Mouse (Mus musculus): ENCODE measurements around the gene Wdr73. TPM values are rescaled to one million over a fixed set of nuclear protein-coding genes. Genes with fewer than 3 reads are reported as not detected.
"Not testable (repeated sequence)": the region's sequence is repeated elsewhere in the genome, so short reads cannot be mapped to it uniquely, and the experiment has no call there.

The Wdr73 gene
- polyA plus RNA-seq (2016; fragmentation: Nextera tagmentation; extraction: Ambion mirVana), result 18.8 and 19.9 TPM in 2 replicates

GRCm38 (mm10) chr7:80900944-80901501 is at the start of gene Wdr73:
Gene Wdr73 (minus strand): TSS chr7:80901269.
- H3K4me1 ChIP-seq (replicated peaks), result peaks cover 23% of the 10 kb centered on the region
- no peaks in the 10 kb centered on the region for H3K9me3 ChIP-seq (replicated peaks)

GRCm38 (mm10) chr7:80947445-80948350 is 46.6 kb upstream of the Wdr73 start, which contains the start of gene Sec11a:
Gene Sec11a (minus strand): TSS chr7:80947780.
- H3K36me3 ChIP-seq, result 0 out of 2 replicates have a peak, but pooled peaks cover 4% of the 10 kb centered on the region
- no peaks in the 10 kb centered on the region for H3K9me3 ChIP-seq (replicated peaks)

More at GRCm38 (mm10) chr7:80900944-80901501, at the start of gene Wdr73:
- 0 out of 2 replicates have a peak, but pooled peaks cover 6% of the 10 kb centered on the region for H3K27me3 ChIP-seq (replicated peaks)
- peak within 1 kb of the TSS; percentile 83 for H3K4me2 ChIP-seq
- H3K27ac ChIP-seq (ENCODE audit: poor library complexity, severe bottlenecking), result peak within 1 kb of the TSS; percentile 64
- H3K36me3 ChIP-seq, result peaks cover 26% of the 10 kb centered on the region
- peak within 1 kb of the TSS; percentile 73 for H3K9ac ChIP-seq
- H3K4me3 ChIP-seq, result peak within 1 kb of the TSS; percentile 70
- under 1% methylated on average over 36 of the region's 36 CpGs for WGBS
- peak; percentile 94 for ATAC-seq (ENCODE audit: insufficient number of reproducible peaks, low FRiP score)

GRCm38 (mm10) chr7:80939808-80940207 is 38.7 kb upstream of the Wdr73 start:
- ATAC-seq (ENCODE audit: insufficient number of reproducible peaks, low FRiP score), result no peak
- no peaks in the 10 kb centered on the region for H3K9me3 ChIP-seq (replicated peaks)
- peaks cover 19% of the 10 kb centered on the region for H3K36me3 ChIP-seq
- no peak overlapping the region for H3K4me2 ChIP-seq
- H3K4me3 ChIP-seq, result no peak overlapping the region
- no peaks in the 10 kb centered on the region for H3K27me3 ChIP-seq (replicated peaks)
- peaks cover 18% of the 10 kb centered on the region; the same call in 1 of the 2 replicates for H3K4me1 ChIP-seq (replicated peaks)
- no peak overlapping the region for H3K27ac ChIP-seq (ENCODE audit: poor library complexity, severe bottlenecking)
- 89% methylated on average over 4 of the region's 4 CpGs for WGBS
- no peak overlapping the region for H3K9ac ChIP-seq

More at GRCm38 (mm10) chr7:80947445-80948350, 46.6 kb upstream of the Wdr73 start, which contains the start of gene Sec11a:
- Histone ChIP-seq H3K9ac (peak within 1 kb of the TSS; percentile 89), H3K27me3 (replicated peaks) (no peaks in the 10 kb centered on the region; the same call in 1 of the 2 replicates), H3K4me1 (replicated peaks) (peaks cover 12% of the 10 kb centered on the region), H3K4me2 (peak within 1 kb of the TSS; percentile 95), H3K4me3 (peak within 1 kb of the TSS; percentile 79), H3K27ac (ENCODE audit: poor library complexity, severe bottlenecking) (peak within 1 kb of the TSS; percentile 98)
- 2% methylated on average over 44 of the region's 44 CpGs for whole genome bisulfite sequencing
- ATAC-seq (ENCODE audit: insufficient number of reproducible peaks, low FRiP score), result peak; percentile 99

- H3K27me3 ChIP-seq (replicated peaks); H3K4me2 ChIP-seq; H3K27ac ChIP-seq (ENCODE audit: poor library complexity, severe bottlenecking); H3K4me3 ChIP-seq; H3K9me3 ChIP-seq (replicated peaks); ATAC-seq (ENCODE audit: insufficient number of reproducible peaks, low FRiP score); H3K9ac ChIP-seq: not testable (repeated sequence)
- Histone ChIP-seq H3K4me1 (replicated peaks) (peaks cover 15% of the 10 kb centered on the region; the same call in 1 of the 2 replicates), H3K36me3 (peaks cover 26% of the 10 kb centered on the region)
Observed at GRCm38 (mm10) chr7:80937304-80937666, 36.2 kb upstream of the Wdr73 start.

GRCm38 (mm10) chr7:80936617-80937303 is 35.7 kb upstream of the Wdr73 start:
- not testable (repeated sequence) for H3K4me3 ChIP-seq; H3K9ac ChIP-seq; ATAC-seq (ENCODE audit: insufficient number of reproducible peaks, low FRiP score); H3K27me3 ChIP-seq (replicated peaks); H3K9me3 ChIP-seq (replicated peaks); H3K27ac ChIP-seq (ENCODE audit: poor library complexity, severe bottlenecking); H3K4me2 ChIP-seq
- Histone ChIP-seq H3K36me3 (peaks cover 27% of the 10 kb centered on the region), H3K4me1 (replicated peaks) (peaks cover 15% of the 10 kb centered on the region; the same call in 1 of the 2 replicates)
- 61% methylated on average over 7 of the region's 7 CpGs for WGBS

GRCm38 (mm10) chr7:80935834-80936233 is 34.8 kb upstream of the Wdr73 start:
- H3K27me3 ChIP-seq (replicated peaks), result no peaks in the 10 kb centered on the region
- H3K9ac ChIP-seq, result no peak overlapping the region
- no peak overlapping the region for H3K4me3 ChIP-seq
- WGBS, result 100% methylated on average over 1 of the region's 1 CpGs
- no peak overlapping the region for H3K27ac ChIP-seq (ENCODE audit: poor library complexity, severe bottlenecking)
- peaks cover 28% of the 10 kb centered on the region for H3K36me3 ChIP-seq
- H3K4me1 ChIP-seq (replicated peaks), result peaks cover 15% of the 10 kb centered on the region; the same call in 1 of the 2 replicates
- H3K4me2 ChIP-seq, result no peak overlapping the region
- no peak for ATAC-seq (ENCODE audit: insufficient number of reproducible peaks, low FRiP score)
- H3K9me3 ChIP-seq (replicated peaks), result no peaks in the 10 kb centered on the region

- H3K9me3 ChIP-seq (replicated peaks), result no peaks in the 10 kb centered on the region
- no peak overlapping the region for H3K27ac ChIP-seq (ENCODE audit: poor library complexity, severe bottlenecking)
- WGBS, result 86% methylated on average over 1 of the region's 1 CpGs
- no peaks in the 10 kb centered on the region for H3K27me3 ChIP-seq (replicated peaks)
- H3K9ac ChIP-seq, result no peak overlapping the region
- H3K4me2 ChIP-seq, result no peak overlapping the region
- no peak overlapping the region for H3K4me3 ChIP-seq
- no peak for ATAC-seq (ENCODE audit: insufficient number of reproducible peaks, low FRiP score)
- H3K4me1 ChIP-seq (replicated peaks), result peaks cover 13% of the 10 kb centered on the region; the same call in 1 of the 2 replicates
- H3K36me3 ChIP-seq, result peaks cover 25% of the 10 kb centered on the region
Observed at GRCm38 (mm10) chr7:80932777-80933176, 31.7 kb upstream of the Wdr73 start.

- Histone ChIP-seq H3K4me2 (no peak overlapping the region), H3K27ac (ENCODE audit: poor library complexity, severe bottlenecking) (no peak overlapping the region), H3K9ac (no peak overlapping the region), H3K4me1 (replicated peaks) (peaks cover 7% of the 10 kb centered on the region; the same call in 1 of the 2 replicates), H3K36me3 (peaks cover 32% of the 10 kb centered on the region), H3K4me3 (no peak overlapping the region), H3K9me3 (replicated peaks) (no peaks in the 10 kb centered on the region), H3K27me3 (replicated peaks) (no peaks in the 10 kb centered on the region)
- WGBS, result 88% methylated on average over 8 of the region's 8 CpGs
- no peak for ATAC-seq (ENCODE audit: insufficient number of reproducible peaks, low FRiP score)
Observed at GRCm38 (mm10) chr7:80931618-80932207, 30.6 kb upstream of the Wdr73 start.

- Histone ChIP-seq H3K36me3 (peaks cover 48% of the 10 kb centered on the region), H3K4me3 (no peak overlapping the region), H3K27ac (ENCODE audit: poor library complexity, severe bottlenecking) (no peak overlapping the region), H3K9ac (no peak overlapping the region), H3K4me2 (no peak overlapping the region), H3K27me3 (replicated peaks) (peaks cover 8% of the 10 kb centered on the region; the same call in 1 of the 2 replicates), H3K4me1 (replicated peaks) (0 out of 2 replicates have a peak, but pooled peaks cover 4% of the 10 kb centered on the region), H3K9me3 (replicated peaks) (no peaks in the 10 kb centered on the region)
- WGBS, result 49% methylated on average over 2 of the region's 2 CpGs
- no peak for ATAC-seq (ENCODE audit: insufficient number of reproducible peaks, low FRiP score)
Observed at GRCm38 (mm10) chr7:80923165-80923564, 22.1 kb upstream of the Wdr73 start.

GRCm38 (mm10) chr7:80919647-80920008 is 18.6 kb upstream of the Wdr73 start:
- no peak overlapping the region for H3K27ac ChIP-seq (ENCODE audit: poor library complexity, severe bottlenecking)
- no peak overlapping the region for H3K4me3 ChIP-seq
- peaks cover 47% of the 10 kb centered on the region for H3K36me3 ChIP-seq
- peaks cover 8% of the 10 kb centered on the region; the same call in 1 of the 2 replicates for H3K27me3 ChIP-seq (replicated peaks)
- no peak overlapping the region for H3K9ac ChIP-seq
- no peaks in the 10 kb centered on the region for H3K9me3 ChIP-seq (replicated peaks)
- WGBS, result 82% methylated on average over 5 of the region's 5 CpGs
- no peak overlapping the region for H3K4me2 ChIP-seq
- ATAC-seq (ENCODE audit: insufficient number of reproducible peaks, low FRiP score), result no peak
- 0 out of 2 replicates have a peak, but pooled peaks cover 5% of the 10 kb centered on the region for H3K4me1 ChIP-seq (replicated peaks)

Data from heart, embryonic 12.5 days (tissue).